In the genomic region with DNA sequence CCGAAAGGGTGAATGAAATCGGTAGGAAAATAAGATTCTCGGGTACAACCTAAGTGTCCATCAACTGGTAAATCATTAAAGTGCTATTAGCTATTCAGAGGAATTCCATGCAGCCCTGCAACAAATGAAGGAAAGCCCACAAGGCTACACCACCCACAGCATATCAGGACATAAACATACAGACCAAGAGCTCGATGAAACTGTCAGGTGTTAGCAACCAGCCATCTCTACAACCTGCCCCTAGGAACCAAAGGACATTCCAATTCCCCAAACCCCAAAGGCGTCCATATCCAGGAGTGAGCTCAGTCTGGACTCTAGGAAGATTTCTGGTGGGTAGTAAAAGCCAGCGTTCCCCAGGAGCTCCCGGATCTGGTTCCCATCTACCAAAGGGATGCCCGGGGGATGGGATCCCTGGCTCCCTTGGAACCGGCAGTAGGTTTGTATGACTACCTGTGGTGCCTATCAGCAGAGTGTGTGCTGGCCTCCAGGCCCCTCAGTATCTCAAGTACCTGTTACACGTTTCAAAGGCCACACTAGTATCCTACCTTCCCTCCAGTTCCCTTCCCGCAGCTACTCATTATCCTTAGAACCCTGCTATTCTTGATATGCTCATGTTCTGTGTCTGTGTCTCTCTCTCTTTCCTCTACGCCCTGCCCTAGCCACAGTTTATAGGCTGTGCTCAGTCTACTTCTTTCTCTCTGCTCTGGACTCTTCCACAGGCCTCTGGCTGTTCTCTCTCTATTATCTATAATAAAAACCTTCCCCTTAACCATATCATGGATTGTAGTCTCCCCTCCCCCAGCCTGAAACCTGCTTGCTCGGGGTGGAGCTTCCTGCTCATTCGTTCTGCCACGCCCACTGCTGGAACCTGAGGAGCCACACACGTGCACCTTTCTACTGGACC, we compare ENCODE assay signal across 9 mouse cellular contexts. TPM values are rescaled to one million over a fixed set of nuclear protein-coding genes. Genes with fewer than 3 reads are reported as not detected.
DNase-seq lines count a peak whose midpoint lies in the region; ATAC-seq and TF ChIP-seq lines count a peak whose summit lies in the region.
"Had no signal": no experiment of that assay in that cellular context is flagged by ENCODE, and none has a peak within 500 bp of the region (broad histone marks: within the 10 kb centered on the region; RNA-seq: fewer than 3 reads in every experiment).

No protein-coding gene starts in this region.

- H3K4me1 ChIP-seq in kidney, embryonic 14.5 days (ENCODE audit: control insufficient read depth, insufficient read depth, low read length), result peaks cover 3% of the 10 kb centered on the region; the same call in 1 of the 2 replicates
- H3K4me1 ChIP-seq in embryonic facial prominence, embryonic 12.5 days, result peaks cover 7% of the 10 kb centered on the region; the same call in 1 of the 2 replicates
- H3K4me1 ChIP-seq in intestine, postnatal 0 days (replicated peaks; ENCODE audit: control insufficient read depth, insufficient read depth, low read length), result no peaks in the 10 kb centered on the region
- H3K4me1 ChIP-seq in neural tube, embryonic 13.5 days (replicated peaks), result no peaks in the 10 kb centered on the region

- peak overlapping the region; percentile 68 for H3K27ac ChIP-seq in kidney, embryonic 14.5 days (ENCODE audit: low read depth, low read length)
- H3K27ac ChIP-seq in embryonic facial prominence, embryonic 12.5 days, result peak overlapping the region; percentile 57; the same call in 1 of the 2 replicates
- H3K27ac ChIP-seq in intestine, postnatal 0 days (ENCODE audit: low read depth, low read length), result peak overlapping the region; percentile 82
- no peak overlapping the region for H3K27ac ChIP-seq in neural tube, embryonic 13.5 days (replicated peaks)
- H3K27ac ChIP-seq: embryonic facial prominence, embryonic 15.5 days had no signal

- no peaks in the 10 kb centered on the region for H3K27me3 ChIP-seq in kidney, embryonic 14.5 days (ENCODE audit: control insufficient read depth, insufficient read depth, low read length)
- H3K27me3 ChIP-seq in embryonic facial prominence, embryonic 12.5 days, result no peaks in the 10 kb centered on the region
- no peaks in the 10 kb centered on the region for H3K27me3 ChIP-seq in intestine, postnatal 0 days (replicated peaks; ENCODE audit: control insufficient read depth, insufficient read depth, low read length)
- H3K27me3 ChIP-seq in neural tube, embryonic 13.5 days, result no peaks in the 10 kb centered on the region
- H3K27me3 ChIP-seq: embryonic facial prominence, embryonic 15.5 days had no signal

- WGBS in kidney, embryonic 14.5 days, result 39% methylated on average over 13 of the region's 16 CpGs
- 26% methylated on average over 15 of the region's 16 CpGs for WGBS in embryonic facial prominence, embryonic 12.5 days
- 24% methylated on average over 15 of the region's 16 CpGs for WGBS in intestine, postnatal 0 days
- 32% methylated on average over 15 of the region's 16 CpGs for WGBS in neural tube, embryonic 13.5 days

- no peak for TF ChIP-seq CTCF in intestine, postnatal 0 days (IDR thresholded peaks at IDR 0.05; ENCODE audit: low read depth)

- H3K9ac ChIP-seq in kidney, embryonic 14.5 days (ENCODE audit: low read depth, low read length), result no peak overlapping the region
- H3K9ac ChIP-seq in embryonic facial prominence, embryonic 12.5 days, result no peak overlapping the region
- H3K9ac ChIP-seq in intestine, postnatal 0 days (ENCODE audit: low read depth, low read length), result no peak overlapping the region
- no peak overlapping the region for H3K9ac ChIP-seq in neural tube, embryonic 13.5 days
- H3K9ac ChIP-seq: embryonic facial prominence, embryonic 15.5 days had no signal

- ATAC-seq in kidney, embryonic 14.5 days (ENCODE audit: low FRiP score, low TSS enrichment), result peak; percentile 71
- ATAC-seq in embryonic facial prominence, embryonic 12.5 days (ENCODE audit: insufficient number of reproducible peaks, insufficient read depth, low FRiP score, low TSS enrichment), result no peak
- peak; percentile 89 for ATAC-seq in intestine, postnatal 0 days
- no peak for ATAC-seq in neural tube, embryonic 13.5 days (ENCODE audit: low read depth)

- H3K9me3 ChIP-seq in kidney, embryonic 14.5 days (ENCODE audit: control insufficient read depth, low read length), result no peaks in the 10 kb centered on the region
- no peaks in the 10 kb centered on the region for H3K9me3 ChIP-seq in embryonic facial prominence, embryonic 12.5 days
- no peaks in the 10 kb centered on the region for H3K9me3 ChIP-seq in intestine, postnatal 0 days (ENCODE audit: control insufficient read depth)
- no peaks in the 10 kb centered on the region for H3K9me3 ChIP-seq in neural tube, embryonic 13.5 days
- H3K9me3 ChIP-seq: embryonic facial prominence, embryonic 15.5 days had no signal

- H3K4me2 ChIP-seq in kidney, embryonic 14.5 days (replicated peaks; ENCODE audit: low read depth, low read length), result peak overlapping the region; percentile 8; the same call in 1 of the 2 replicates
- H3K4me2 ChIP-seq in embryonic facial prominence, embryonic 12.5 days (replicated peaks), result peak overlapping the region; percentile 24
- peak overlapping the region; percentile 50 for H3K4me2 ChIP-seq in intestine, postnatal 0 days (replicated peaks; ENCODE audit: low read depth)
- H3K4me2 ChIP-seq in neural tube, embryonic 13.5 days, result peak overlapping the region; percentile 9; the same call in 1 of the 2 replicates
- H3K4me2 ChIP-seq: embryonic facial prominence, embryonic 15.5 days had no signal

- H3K36me3 ChIP-seq in kidney, embryonic 14.5 days (ENCODE audit: control insufficient read depth, insufficient read depth, low read length), result no peaks in the 10 kb centered on the region
- H3K36me3 ChIP-seq in embryonic facial prominence, embryonic 12.5 days, result no peaks in the 10 kb centered on the region
- H3K36me3 ChIP-seq in intestine, postnatal 0 days (ENCODE audit: control insufficient read depth, insufficient read depth), result no peaks in the 10 kb centered on the region
- no peaks in the 10 kb centered on the region for H3K36me3 ChIP-seq in neural tube, embryonic 13.5 days
- H3K36me3 ChIP-seq: embryonic facial prominence, embryonic 15.5 days had no signal

- no peak overlapping the region for H3K4me3 ChIP-seq in kidney, embryonic 14.5 days (ENCODE audit: low read length)
- H3K4me3 ChIP-seq in embryonic facial prominence, embryonic 12.5 days, result 0 out of 2 replicates have a peak overlapping the region, but pooled peaks have one; percentile 6
- 0 out of 2 replicates have a peak overlapping the region, but pooled peaks have one; percentile 1 for H3K4me3 ChIP-seq in intestine, postnatal 0 days (ENCODE audit: low read depth, low read length)
- no peak overlapping the region for H3K4me3 ChIP-seq in neural tube, embryonic 13.5 days
- H3K4me3 ChIP-seq: embryonic facial prominence, embryonic 15.5 days had no signal

- DNase-seq in kidney, adult 9 months, result no peak
- no peak for DNase-seq in cerebellum, adult 11-12 months
- no peak for DNase-seq in natural killer cell, adult 2 months (ENCODE audit: low spot score in 2 of 2)
- DNase-seq: right cerebral cortex, postnatal 4 days had no signal

RNA-seq across cellular contexts. Expression of a gene that starts 23.4 kb away (rescaled TPM):
- 657 and 680 TPM in 2 replicates for polyA plus RNA-seq in kidney, embryonic 14.5 days (2014; fragmentation: Nextera tagmentation; extraction: Ambion mirVana)
- 651 and 669 TPM in 2 replicates for polyA plus RNA-seq in embryonic facial prominence, embryonic 12.5 days (2016; fragmentation: Nextera tagmentation; extraction: Ambion mirVana)
- polyA plus RNA-seq in intestine, postnatal 0 days (2015; fragmentation: Nextera tagmentation; extraction: Ambion mirVana), result 461 and 471 TPM in 2 replicates
- polyA plus RNA-seq in neural tube, embryonic 13.5 days (2015; fragmentation: Nextera tagmentation; extraction: Ambion mirVana), result 869 and 879 TPM in 2 replicates

RNA-seq across cellular contexts. Expression of a gene that starts 28.6 kb away (rescaled TPM):
- not detected in 2 replicates for polyA plus RNA-seq in kidney, embryonic 14.5 days (2014; fragmentation: Nextera tagmentation; extraction: Ambion mirVana)
- not detected in 2 replicates for polyA plus RNA-seq in embryonic facial prominence, embryonic 12.5 days (2016; fragmentation: Nextera tagmentation; extraction: Ambion mirVana)
- not detected in 2 replicates for polyA plus RNA-seq in intestine, postnatal 0 days (2015; fragmentation: Nextera tagmentation; extraction: Ambion mirVana)
- not detected in 2 replicates for polyA plus RNA-seq in neural tube, embryonic 13.5 days (2015; fragmentation: Nextera tagmentation; extraction: Ambion mirVana)
- polyA plus RNA-seq: embryonic facial prominence, embryonic 15.5 days had no signal

RNA-seq across cellular contexts. Expression of a gene that starts 49.4 kb away (rescaled TPM):
- polyA plus RNA-seq in kidney, embryonic 14.5 days (2014; fragmentation: Nextera tagmentation; extraction: Ambion mirVana), result not detected in 2 replicates
- polyA plus RNA-seq in embryonic facial prominence, embryonic 12.5 days (2016; fragmentation: Nextera tagmentation; extraction: Ambion mirVana), result not detected in 2 replicates
- 9.1 and 13.6 TPM in 2 replicates for polyA plus RNA-seq in intestine, postnatal 0 days (2015; fragmentation: Nextera tagmentation; extraction: Ambion mirVana)
- not detected in 2 replicates for polyA plus RNA-seq in neural tube, embryonic 13.5 days (2015; fragmentation: Nextera tagmentation; extraction: Ambion mirVana)
- polyA plus RNA-seq: embryonic facial prominence, embryonic 15.5 days had no signal

Comparison
In these comparisons a context has a peak if more than half of its experiments do, and no peak if none do; other contexts are left out.
1. ATAC-seq: peak in kidney, embryonic 14.5 days (single experiment) and intestine, postnatal 0 days (single experiment); none in embryonic facial prominence, embryonic 12.5 days (single experiment) and neural tube, embryonic 13.5 days (single experiment).
2. H3K4me3 ChIP-seq: peak in embryonic facial prominence, embryonic 12.5 days (single experiment) and intestine, postnatal 0 days (single experiment); none in kidney, embryonic 14.5 days (single experiment) and neural tube, embryonic 13.5 days (single experiment).
3. Peak in every context shown above with its lines, with median percentiles within 50 percentile points of each other: H3K4me2 ChIP-seq.